Mouse (Mus musculus): ENCODE measurements at regions not wholly inside any gene's neighbourhood (a gene's known extent, or its start where the extent isn't known, plus 50 kb on each side); places are given as distances from the start of the nearest gene placed in this dataset.

GRCm38 (mm10) chr10:24437177-24437576 lies 158.1 kb upstream of the Ccn2 start:
- DNase-seq (ENCODE audit: low read depth, low spot score): no peak

- no peak for DNase-seq (ENCODE audit: low read depth, low spot score)
These were observed 150.7 kb upstream of the Ccn2 start for GRCm38 (mm10) chr10:24444572-24444971.

- DNase-seq (ENCODE audit: low read depth, low spot score): no peak
These were observed 150.2 kb upstream of the Ccn2 start for GRCm38 (mm10) chr10:24445036-24445435.

GRCm38 (mm10) chr10:24446168-24446567 lies 149.1 kb upstream of the Ccn2 start:
- DNase-seq (ENCODE audit: low read depth, low spot score): no peak

GRCm38 (mm10) chr10:24447135-24447534 lies 148.1 kb upstream of the Ccn2 start:
- no peak for DNase-seq (ENCODE audit: low read depth, low spot score)

- no peak for DNase-seq (ENCODE audit: low read depth, low spot score)
These were observed 147.2 kb upstream of the Ccn2 start for GRCm38 (mm10) chr10:24448001-24448561.

- no peak for DNase-seq (ENCODE audit: low read depth, low spot score)
These were observed 141.7 kb upstream of the Ccn2 start for GRCm38 (mm10) chr10:24453507-24453906.

- DNase-seq (ENCODE audit: low read depth, low spot score): peak; percentile 27
These were observed 136.6 kb upstream of the Ccn2 start for GRCm38 (mm10) chr10:24458667-24459066.

- DNase-seq (ENCODE audit: low read depth, low spot score): no peak
These were observed 131.4 kb upstream of the Ccn2 start for GRCm38 (mm10) chr10:24463873-24464272.

- no peak for DNase-seq (ENCODE audit: low read depth, low spot score)
These were observed 130.9 kb upstream of the Ccn2 start for GRCm38 (mm10) chr10:24464377-24464776.

- DNase-seq (ENCODE audit: low read depth, low spot score): no peak
These were observed 125.5 kb upstream of the Ccn2 start for GRCm38 (mm10) chr10:24469741-24470140.

- no peak for DNase-seq (ENCODE audit: low read depth, low spot score)
These were observed 123.7 kb upstream of the Ccn2 start for GRCm38 (mm10) chr10:24471521-24471920.

GRCm38 (mm10) chr10:24476288-24476687 lies 119.0 kb upstream of the Ccn2 start:
- no peak for DNase-seq (ENCODE audit: low read depth, low spot score)

GRCm38 (mm10) chr10:24478535-24478934 lies 116.7 kb upstream of the Ccn2 start:
- no peak for DNase-seq (ENCODE audit: low read depth, low spot score)

- DNase-seq (ENCODE audit: low read depth, low spot score): no peak
These were observed 116.1 kb upstream of the Ccn2 start for GRCm38 (mm10) chr10:24479148-24479547.

GRCm38 (mm10) chr10:24481926-24482612 lies 113.2 kb upstream of the Ccn2 start:
- DNase-seq (ENCODE audit: low read depth, low spot score): no peak

- DNase-seq (ENCODE audit: low read depth, low spot score): no peak
These were observed 112.2 kb upstream of the Ccn2 start for GRCm38 (mm10) chr10:24483053-24483452.

- DNase-seq (ENCODE audit: low read depth, low spot score): no peak
These were observed 111.1 kb upstream of the Ccn2 start for GRCm38 (mm10) chr10:24484101-24484660.

GRCm38 (mm10) chr10:24485461-24485860 lies 109.8 kb upstream of the Ccn2 start:
- DNase-seq (ENCODE audit: low read depth, low spot score): no peak

- DNase-seq (ENCODE audit: low read depth, low spot score): no peak
These were observed 109.0 kb upstream of the Ccn2 start for GRCm38 (mm10) chr10:24486224-24486623.

GRCm38 (mm10) chr10:24487915-24488314 lies 107.3 kb upstream of the Ccn2 start:
- DNase-seq (ENCODE audit: low read depth, low spot score): no peak

- DNase-seq (ENCODE audit: low read depth, low spot score): no peak
These were observed 104.8 kb upstream of the Ccn2 start for GRCm38 (mm10) chr10:24490432-24490831.

GRCm38 (mm10) chr10:24491848-24492247 lies 103.4 kb upstream of the Ccn2 start:
- DNase-seq (ENCODE audit: low read depth, low spot score): no peak
